Mouse (Mus musculus) common myeloid progenitor, adult 5-6 weeks (primary cell): Measurements from ENCODE around the gene Olfr250. TPM values are rescaled to one million over a fixed set of nuclear protein-coding genes. Genes with fewer than 3 reads are reported as not detected.
"Not testable (repeated sequence)": the region's sequence is repeated elsewhere in the genome, so short reads cannot be mapped to it uniquely, and the experiment has no call there.

Experiments
- ATAC-seq: replicated peaks from 2 replicates; pipeline ENCODE4 v1.8.0; 2016; ENCODE audit warnings: low read depth, mild to moderate bottlenecking, moderate TSS enrichment, inconsistent platforms; ENCODE audit not compliant: poor library complexity, severe bottlenecking
- total RNA-seq: library from RNA; stranded (forward); fragments of 200-1000, 187-1606 nt; gene quantifications from 2 replicates; pipeline ENCODE4 v1.2.3, GENCODE M21; 2017

Gene Olfr250
- total RNA-seq, result not detected in 2 replicates

DNA sequence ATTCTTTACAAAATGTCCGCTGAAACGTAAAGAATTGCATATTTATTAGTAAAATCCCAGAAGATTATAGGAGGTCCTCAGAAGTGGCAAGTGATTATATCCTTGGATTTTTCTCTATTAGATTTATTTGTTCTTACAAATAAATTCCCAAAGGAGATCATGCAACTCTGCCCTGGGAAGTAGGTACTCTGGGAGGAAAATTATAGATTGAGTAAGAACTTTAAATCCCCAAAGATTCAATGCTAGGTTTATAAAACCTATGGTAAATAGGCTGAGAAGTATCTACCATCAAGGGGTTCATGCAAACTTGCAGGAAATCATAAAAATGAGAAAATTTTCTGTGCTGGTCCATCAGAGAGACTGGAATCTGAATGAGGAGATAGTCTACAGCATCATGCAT lies at the start of gene Olfr250:
Gene Olfr250 (plus strand): TSS at position 301 of the 400 bp plus-strand sequence.
- ATAC-seq, result no peak

GRCm38 (mm10) chr9:38328760-38329159 lies 37.9 kb upstream of the Olfr250 start, which contains the start of gene Olfr25:
Olfr25 (plus strand) TSS chr9:38329060.
- ATAC-seq, result no peak

GRCm38 (mm10) chr9:38348111-38348510 lies 18.6 kb upstream of the Olfr250 start, which contains the start of gene Olfr898:
Olfr898 (plus strand) TSS chr9:38348411.
- ATAC-seq, result no peak

DNA sequence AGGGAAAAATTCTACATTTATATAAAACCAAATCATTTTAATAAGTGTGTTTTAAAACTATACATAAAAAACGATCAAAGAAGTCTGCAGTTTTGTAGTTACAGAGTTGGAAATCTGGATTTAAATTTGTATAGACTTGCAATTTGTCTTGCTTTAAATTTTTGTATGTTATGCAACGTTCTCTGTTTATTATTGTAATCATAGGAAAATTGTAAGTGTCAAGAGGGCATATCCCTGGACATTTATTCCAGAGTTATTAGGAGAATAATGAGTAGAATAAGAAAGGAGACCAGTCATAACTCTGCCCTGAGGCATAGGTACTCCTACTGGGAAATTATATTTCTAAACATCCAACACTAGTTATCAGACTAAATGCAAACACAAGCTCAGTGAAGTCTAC lies 10.1 kb downstream of the Olfr250 start, which contains the start of gene Olfr251:
Gene Olfr251 (plus strand): TSS at position 301 of the 400 bp plus-strand sequence.
- ATAC-seq, result no peak

DNA sequence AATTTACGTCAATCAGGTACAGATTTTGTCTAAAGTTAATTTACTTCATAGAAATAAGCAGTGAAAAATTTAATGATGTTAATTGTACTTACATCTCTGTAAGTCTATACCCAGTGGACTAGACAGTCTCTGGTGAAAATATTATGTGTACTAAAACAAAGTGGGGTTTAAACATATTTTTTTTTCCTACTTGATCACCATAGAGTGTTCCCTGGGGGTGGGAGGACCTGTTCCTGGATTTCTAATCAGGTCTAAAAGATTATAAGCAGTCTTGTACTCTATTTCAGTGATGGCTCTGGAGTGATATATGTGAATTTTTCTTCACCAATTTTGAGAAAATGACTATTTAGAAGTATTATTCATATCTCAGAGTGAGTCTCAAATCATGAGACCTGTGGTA lies 34.7 kb downstream of the Olfr250 start, which contains the start of gene Olfr147:
Gene Olfr147 (plus strand): TSS at position 301 of the 400 bp plus-strand sequence.
- no peak for ATAC-seq

DNA sequence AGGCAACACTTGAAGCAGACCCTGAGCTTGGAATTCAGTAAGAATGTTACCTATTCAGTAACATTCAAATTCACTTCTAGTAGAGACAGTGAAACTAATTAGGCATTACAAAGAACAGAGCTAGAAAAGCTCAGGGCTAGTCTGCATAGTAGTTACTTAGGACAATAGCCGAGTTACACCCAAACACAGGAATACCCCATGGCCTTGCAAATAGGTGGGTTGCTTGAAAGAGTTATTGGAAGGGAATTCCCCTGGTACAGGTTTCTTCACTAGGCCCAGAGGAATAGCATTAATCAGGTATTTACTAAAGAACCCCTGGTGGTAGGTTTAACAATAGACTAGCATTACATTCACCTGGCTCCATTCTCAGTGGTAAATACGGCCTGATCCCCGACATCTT lies 40.8 kb downstream of the Olfr250 start:
- not testable (repeated sequence) for ATAC-seq

GRCm38 (mm10) chr9:38413502-38413901 lies 46.8 kb downstream of the Olfr250 start:
- ATAC-seq, result not testable (repeated sequence)

Other genes with a start within 250 kb of the Olfr250 start
- not detected in 2 replicates for gene Olfr890, start 224.4 kb upstream of the Olfr250 start, total RNA-seq
- not detected in 2 replicates for gene Olfr891, start 186.1 kb upstream of the Olfr250 start, total RNA-seq
- not detected in 2 replicates for gene Olfr893, start 158.5 kb upstream of the Olfr250 start, total RNA-seq
- not detected in 2 replicates for gene Olfr894, start 148.8 kb upstream of the Olfr250 start, total RNA-seq
- not detected in 2 replicates for gene Olfr143, start 114.1 kb upstream of the Olfr250 start, total RNA-seq
- gene Olfr895, start 99.0 kb upstream of the Olfr250 start, total RNA-seq, result not detected in 2 replicates
- not detected in 2 replicates for gene Olfr896-ps1, start 75.8 kb upstream of the Olfr250 start, total RNA-seq
- gene Olfr25, start 37.8 kb upstream of the Olfr250 start, total RNA-seq, result not detected in 2 replicates
- gene Olfr898, start 18.5 kb upstream of the Olfr250 start, total RNA-seq, result not detected in 2 replicates
- not detected in 2 replicates for gene Olfr251, start 10.2 kb downstream of the Olfr250 start, total RNA-seq
- gene Olfr147, start 34.8 kb downstream of the Olfr250 start, total RNA-seq, result not detected in 2 replicates
- gene Olfr901, start 62.6 kb downstream of the Olfr250 start, total RNA-seq, result not detected in 2 replicates
- not detected in 2 replicates for gene Olfr902, start 80.8 kb downstream of the Olfr250 start, total RNA-seq
- gene Olfr904, start 96.2 kb downstream of the Olfr250 start, total RNA-seq, result not detected in 2 replicates
- gene Olfr905, start 104.2 kb downstream of the Olfr250 start, total RNA-seq, result not detected in 2 replicates
- gene Olfr906, start 120.2 kb downstream of the Olfr250 start, total RNA-seq, result not detected in 2 replicates
- not detected in 2 replicates for gene Olfr907, start 128.9 kb downstream of the Olfr250 start, total RNA-seq
- gene Olfr911-ps1, start 154.7 kb downstream of the Olfr250 start, total RNA-seq, result not detected in 2 replicates
- not detected in 2 replicates for gene Olfr910, start 171.0 kb downstream of the Olfr250 start, total RNA-seq
- not detected in 2 replicates for gene Olfr912, start 213.3 kb downstream of the Olfr250 start, total RNA-seq
- not detected in 2 replicates for gene Olfr913, start 225.9 kb downstream of the Olfr250 start, total RNA-seq
- gene Olfr914, start 238.2 kb downstream of the Olfr250 start, total RNA-seq, result not detected in 2 replicates